Mouse (Mus musculus) kidney, adult 2 months (tissue): ENCODE data around the gene Tarbp1.

Experiments
- CTCF ChIP-seq: fragments of 200-500 bp; conservative IDR thresholded peaks from 2 replicates; pipeline ENCODE4 v1.5.1; 2011; ENCODE audit warnings: low read depth, mild to moderate bottlenecking, control low read depth, low read length, moderate library complexity, mixed read lengths; ENCODE audit not compliant: insufficient read depth, insufficient read length
- POLR2A ChIP-seq: fragments of 200-500 bp; IDR thresholded peaks from one replicate; pipeline ENCODE4 v1.6.1; 2011; ENCODE audit warnings: low read depth, low read length, control low read depth

GRCm38 (mm10) chr8:126438937-126439336 lies 35.9 kb downstream of the Tarbp1 start:
- no peak for TF ChIP-seq POLR2A
- TF ChIP-seq CTCF = 0 out of 2 replicates have a peak, but pooled peaks have one; percentile 31
